In genomic region chr2:152962091-152962793, GRCm38 (mm10) we compare ENCODE assay signal across 8 mouse cellular contexts. TPM values are rescaled to one million over a fixed set of nuclear protein-coding genes. Genes with fewer than 3 reads are reported as not detected.
DNase-seq lines count a peak whose midpoint lies in the region; ATAC-seq and TF ChIP-seq lines count a peak whose summit lies in the region.

TSS of gene Ttll9 (plus strand) at chr2:152962485.

- intact Hi-C loops in heart, postnatal 14 days (cut with DNase I), result no loop called here

- 0 out of 2 replicates have a peak, but pooled peaks have one; percentile 24 for TF ChIP-seq EP300 in ES-Bruce4 (IDR thresholded peaks at IDR 0.05; ENCODE audit: insufficient read depth, low read depth, low read length)
- TF ChIP-seq EP300 in liver, embryonic 14.5 days (IDR thresholded peaks at IDR 0.05; ENCODE audit: low read depth), result no peak

- peak; percentile 97 for ATAC-seq in cerebellum, adult (ENCODE audit: insufficient number of reproducible peaks, low FRiP score, low TSS enrichment)
- ATAC-seq in forebrain, embryonic 15.5 days (replicated peaks), result peak; percentile 96
- peak; percentile 63 for ATAC-seq in liver, embryonic 14.5 days (ENCODE audit: insufficient read depth)

- H3K9ac ChIP-seq in ES-Bruce4 (ENCODE audit: low read depth, poor library complexity, severe bottlenecking), result no peak within 1 kb of the TSS
- H3K9ac ChIP-seq in forebrain, embryonic 15.5 days (replicated peaks), result peak within 1 kb of the TSS; percentile 52
- H3K9ac ChIP-seq in liver, embryonic 14.5 days (replicated peaks), result no peak within 1 kb of the TSS

- WGBS in forebrain, embryonic 15.5 days, result 1% methylated on average over 34 of the region's 34 CpGs
- 3% methylated on average over 34 of the region's 34 CpGs for WGBS in liver, embryonic 14.5 days (ENCODE audit: insufficient replicate concordance)

- H3K4me3 ChIP-seq in ES-Bruce4 (ENCODE audit: low read depth, low read length), result peak within 1 kb of the TSS; percentile 43
- peak within 1 kb of the TSS; percentile 50 for H3K4me3 ChIP-seq in forebrain, embryonic 15.5 days
- peak within 1 kb of the TSS; percentile 39 to 64 for H3K4me3 ChIP-seq in liver, embryonic 14.5 days (ENCODE audit: insufficient read depth in 1 of 2, low read depth in 2 of 2, low read length in 2 of 2)

- peak within 1 kb of the TSS; percentile 74 for H3K4me2 ChIP-seq in forebrain, embryonic 15.5 days (replicated peaks)
- peak within 1 kb of the TSS; percentile 52 for H3K4me2 ChIP-seq in liver, embryonic 14.5 days (ENCODE audit: low read depth)

- peaks cover 22% of the 10 kb centered on the region for H3K9me3 ChIP-seq in ES-Bruce4 (replicated peaks; ENCODE audit: control insufficient read depth, insufficient read depth, low read length, poor library complexity, severe bottlenecking)
- no peaks in the 10 kb centered on the region for H3K9me3 ChIP-seq in forebrain, embryonic 15.5 days
- no peaks in the 10 kb centered on the region for H3K9me3 ChIP-seq in liver, embryonic 14.5 days (ENCODE audit: control insufficient read depth, low read length)

- no peaks in the 10 kb centered on the region for H3K4me1 ChIP-seq in ES-Bruce4 (ENCODE audit: control insufficient read depth, insufficient read depth, low read length)
- H3K4me1 ChIP-seq in forebrain, embryonic 15.5 days, result peaks cover 8% of the 10 kb centered on the region
- H3K4me1 ChIP-seq in liver, embryonic 14.5 days (replicated peaks; ENCODE audit: control insufficient read depth in 2 of 2, insufficient read depth in 2 of 2, low read length in 1 of 2), result no peaks in the 10 kb centered on the region

- H3K27me3 ChIP-seq in ES-Bruce4 (ENCODE audit: control insufficient read depth, insufficient read depth, low read length, poor library complexity, severe bottlenecking), result no peaks in the 10 kb centered on the region
- 0 out of 2 replicates have a peak, but pooled peaks cover 2% of the 10 kb centered on the region for H3K27me3 ChIP-seq in forebrain, embryonic 15.5 days
- H3K27me3 ChIP-seq in liver, embryonic 14.5 days (ENCODE audit: control insufficient read depth, insufficient read depth, low read length), result peaks cover 7% of the 10 kb centered on the region

- no peak within 1 kb of the TSS for H3K27ac ChIP-seq in ES-Bruce4 (ENCODE audit: insufficient read depth, low read length)
- 0 out of 2 replicates have a peak within 1 kb of the TSS, but pooled peaks have one; percentile 24 for H3K27ac ChIP-seq in forebrain, embryonic 15.5 days (replicated peaks)
- no peak within 1 kb of the TSS for H3K27ac ChIP-seq in liver, embryonic 14.5 days

- no peaks in the 10 kb centered on the region for H3K36me3 ChIP-seq in ES-Bruce4 (ENCODE audit: control insufficient read depth, insufficient read depth, low read length, poor library complexity, severe bottlenecking)
- H3K36me3 ChIP-seq in forebrain, embryonic 15.5 days, result no peaks in the 10 kb centered on the region
- no peaks in the 10 kb centered on the region for H3K36me3 ChIP-seq in liver, embryonic 14.5 days (replicated peaks; ENCODE audit: control insufficient read depth, insufficient read depth, low read depth)

- TF ChIP-seq CTCF in ES-Bruce4 (IDR thresholded peaks at IDR 0.05; ENCODE audit: low read depth, low read length), result no peak
- no peak for TF ChIP-seq CTCF in liver, embryonic 14.5 days (IDR thresholded peaks at IDR 0.05; ENCODE audit: low read depth)

- no peak for TF ChIP-seq POLR2A in ES-Bruce4 (IDR thresholded peaks at IDR 0.05; ENCODE audit: insufficient read depth, low read length)

- peak; percentile 50 to 60 for DNase-seq in heart, postnatal 14 days
- peak; percentile 80 to 85 for DNase-seq in kidney, postnatal 4 days
- DNase-seq in liver, embryonic 14.5 days (ENCODE audit: low read depth in 3 of 3, low spot score in 3 of 3), result peak; percentile 34 to 41 (median 36)
- DNase-seq in natural killer cell, adult 2 months (ENCODE audit: low spot score in 2 of 2), result peak; percentile 26 to 43
- peak; percentile 83 for DNase-seq in testis, postnatal 14 days (ENCODE audit: low spot score)

RNA-seq across cellular contexts. Expression of gene Ttll9, which starts in this region (rescaled TPM):
- polyA plus RNA-seq in ES-Bruce4 (2011; ENCODE audit: insufficient read depth, insufficient read length, low read depth, missing spikeins), result 2.1 and 2.7 TPM in 2 replicates
- 2.3 and 3.0 TPM in 2 replicates for polyA plus RNA-seq in forebrain, embryonic 15.5 days (2015; fragmentation: Nextera tagmentation; extraction: Ambion mirVana)
- not detected for total RNA-seq in heart, postnatal 14 days (2021)
- polyA plus RNA-seq in liver, embryonic 14.5 days (2012; rRNA removed), result 0.05 and 0.11 TPM in 2 replicates
- 0.08 and 0.18 TPM in 2 replicates for polyA plus RNA-seq in liver, embryonic 14.5 days (2014; fragmentation: Nextera tagmentation; extraction: Ambion mirVana)

Comparison
In these comparisons a context has a peak if more than half of its experiments do, and no peak if none do; other contexts are left out.
1. Peak in DNase-seq in heart, postnatal 14 days; RNA of the gene not detected or under 1 TPM.
2. Peak in DNase-seq, ATAC-seq, H3K4me3 ChIP-seq and H3K4me2 ChIP-seq in liver, embryonic 14.5 days; RNA of the gene not detected or under 1 TPM.